Mouse (Mus musculus): ENCODE results near the gene Tspan31. TPM values are rescaled to one million over a fixed set of nuclear protein-coding genes. Genes with fewer than 3 reads are reported as not detected.

Tspan31 gene
- polyA plus RNA-seq (2012; rRNA removed): 83.8 and 112 TPM in 2 replicates

GRCm38 (mm10) chr10:127070190-127071121 lies at the start of gene Tspan31:
Tspan31 (minus strand) TSS chr10:127070264.

GRCm38 (mm10) chr10:127075080-127075479 lies 5.0 kb upstream of the Tspan31 start, which contains the start of gene Agap2:
Agap2 (plus strand) TSS chr10:127075284.

GRCm38 (mm10) chr10:127063239-127063872 lies 6.7 kb downstream of the Tspan31 start, which contains the start of gene Cdk4:
Cdk4 (plus strand) TSS chr10:127063534.

GRCm38 (mm10) chr10:127059968-127060916 lies 9.8 kb downstream of the Tspan31 start, which contains the start of gene March9:
March9 (minus strand) TSS chr10:127060184.

GRCm38 (mm10) chr10:127047954-127048353 lies 22.1 kb downstream of the Tspan31 start, which contains the start of gene Cyp27b1:
Cyp27b1 (plus strand) TSS chr10:127048250.

GRCm38 (mm10) chr10:127041274-127041766 lies 28.7 kb downstream of the Tspan31 start, which contains the start of the genes Mettl1 and Eef1akmt3:
Mettl1 (plus strand) TSS chr10:127041414.
Eef1akmt3 (minus strand) TSS chr10:127041513.

GRCm38 (mm10) chr10:127030336-127031296 lies 39.4 kb downstream of the Tspan31 start, which contains the start of gene Tsfm:
Tsfm (minus strand) TSS chr10:127030840.

Other genes starting within 250 kb of the Tspan31 start
- 9.4 and 12.7 TPM in 2 replicates for gene Atp23, start 168.9 kb downstream of the Tspan31 start, polyA plus RNA-seq (2012; rRNA removed)
- gene Ctdsp2, start 91.5 kb downstream of the Tspan31 start, polyA plus RNA-seq (2012; rRNA removed): 78.5 and 118 TPM in 2 replicates
- gene Avil, start 69.6 kb downstream of the Tspan31 start, polyA plus RNA-seq (2012; rRNA removed): 0.60 and 0.84 TPM in 2 replicates
- 50.4 and 63.2 TPM in 2 replicates for gene Tsfm, start 39.4 kb downstream of the Tspan31 start, polyA plus RNA-seq (2012; rRNA removed)
- 34.0 and 37.1 TPM in 2 replicates for gene Mettl1, start 28.9 kb downstream of the Tspan31 start, polyA plus RNA-seq (2012; rRNA removed)
- gene Eef1akmt3, start 28.8 kb downstream of the Tspan31 start, polyA plus RNA-seq (2012; rRNA removed): 0.25 and 0.45 TPM in 2 replicates
- gene Cyp27b1, start 22.0 kb downstream of the Tspan31 start, polyA plus RNA-seq (2012; rRNA removed): 0.24 and 0.43 TPM in 2 replicates
- 10.7 and 11.8 TPM in 2 replicates for gene March9, start 10.1 kb downstream of the Tspan31 start, polyA plus RNA-seq (2012; rRNA removed)
- 1,762 and 2,065 TPM in 2 replicates for gene Cdk4, start 6.7 kb downstream of the Tspan31 start, polyA plus RNA-seq (2012; rRNA removed)
- gene Agap2, start 5.0 kb upstream of the Tspan31 start, polyA plus RNA-seq (2012; rRNA removed): 11.3 and 13.4 TPM in 2 replicates
- gene Os9, start 50.9 kb upstream of the Tspan31 start, polyA plus RNA-seq (2012; rRNA removed): 53.8 and 114 TPM in 2 replicates
- 8.4 and 8.8 TPM in 2 replicates for gene B4galnt1, start 95.0 kb upstream of the Tspan31 start, polyA plus RNA-seq (2012; rRNA removed)
- 2.6 and 4.2 TPM in 2 replicates for gene Slc26a10, start 110.4 kb upstream of the Tspan31 start, polyA plus RNA-seq (2012; rRNA removed)
- 107 and 115 TPM in 2 replicates for gene Arhgef25, start 119.8 kb upstream of the Tspan31 start, polyA plus RNA-seq (2012; rRNA removed)
- gene Dtx3, start 125.5 kb upstream of the Tspan31 start, polyA plus RNA-seq (2012; rRNA removed): 237 and 284 TPM in 2 replicates
- 18.0 and 21.0 TPM in 2 replicates for gene Pip4k2c, start 141.3 kb upstream of the Tspan31 start, polyA plus RNA-seq (2012; rRNA removed)
- gene Kif5a, start 193.1 kb upstream of the Tspan31 start, polyA plus RNA-seq (2012; rRNA removed): 36.0 and 44.4 TPM in 2 replicates
- gene Dctn2, start 196.1 kb upstream of the Tspan31 start, polyA plus RNA-seq (2012; rRNA removed): 190 and 214 TPM in 2 replicates
- gene Mbd6, start 218.8 kb upstream of the Tspan31 start, polyA plus RNA-seq (2012; rRNA removed): 46.5 and 56.0 TPM in 2 replicates
- gene Mars, start 241.5 kb upstream of the Tspan31 start, polyA plus RNA-seq (2012; rRNA removed): 90.4 and 101 TPM in 2 replicates